Mouse (Mus musculus) bone marrow macrophage, adult 2 months (primary cell): ENCODE measurements around the gene Hs1bp3.

Source experiments
- CTCF ChIP-seq: IDR thresholded peaks from 2 replicates; pipeline ENCODE4 v1.5.1; 2012; ENCODE audit warnings: low read depth, mild to moderate bottlenecking, low read length, moderate library complexity
- POLR2A ChIP-seq: IDR thresholded peaks from 2 replicates; pipeline ENCODE4 v1.6.1; 2012; ENCODE audit warnings: mild to moderate bottlenecking, low read depth, low read length, borderline replicate concordance

GRCm38 (mm10) chr12:8269627-8270026 is 43.6 kb upstream of the Hs1bp3 start:
- TF ChIP-seq POLR2A (no peak), CTCF (no peak)
